In genomic region chr11:54351704-54352103, GRCm38 (mm10) we compare ENCODE assay signal across 23 mouse cellular contexts. TPM values are rescaled to one million over a fixed set of nuclear protein-coding genes. Genes with fewer than 3 reads are reported as not detected.
"Had no signal": no experiment of that assay in that cellular context is flagged by ENCODE, and none has a peak within 500 bp of the region (broad histone marks: within the 10 kb centered on the region; RNA-seq: fewer than 3 reads in every experiment).

No protein-coding gene starts in this region.

- H3K36me3 ChIP-seq: limb, embryonic 15.5 days; liver, embryonic 12.5 days had no signal

- H3K4me2 ChIP-seq: limb, embryonic 15.5 days; liver, embryonic 12.5 days; lung, embryonic 14.5 days; midbrain, embryonic 11.5 days had no signal

- H3K27me3 ChIP-seq: limb, embryonic 15.5 days; liver, embryonic 12.5 days had no signal

- H3K9me3 ChIP-seq: limb, embryonic 15.5 days; liver, embryonic 12.5 days had no signal

- H3K9ac ChIP-seq: limb, embryonic 15.5 days; liver, embryonic 12.5 days; lung, embryonic 14.5 days had no signal

- H3K4me1 ChIP-seq: limb, embryonic 15.5 days; liver, embryonic 12.5 days had no signal

- H3K4me3 ChIP-seq: limb, embryonic 15.5 days; liver, embryonic 12.5 days had no signal

- DNase-seq: kidney, adult 11 months; kidney, adult 9 months; kidney, postnatal 36 days; lung, embryonic 14.5 days; lung, postnatal 10 days; lung, postnatal 4 days; right cerebral cortex, postnatal 14 days; thymus, postnatal 36 days had no signal

- ATAC-seq: liver, embryonic 12.5 days had no signal

- H3K27ac ChIP-seq: kidney, postnatal 0 days; limb, embryonic 15.5 days; liver, embryonic 12.5 days had no signal

RNA-seq across cellular contexts. Expression of gene Meikin, which starts 18.7 kb away (rescaled TPM):
- total RNA-seq: layer of hippocampus, adult 8-10 months; layer of hippocampus, postnatal 14 days; left cerebral cortex, adult 18-20 months; left cerebral cortex, postnatal 25 days; megakaryocyte, adult 5-6 weeks had no signal
- polyA plus RNA-seq: kidney, postnatal 0 days; limb, embryonic 11.5 days; limb, embryonic 15.5 days; liver, embryonic 12.5 days; liver, embryonic 16.5 days; lung, embryonic 14.5 days; midbrain, embryonic 11.5 days; neural tube, embryonic 14.5 days; small intestine, adult 2 months; stomach, embryonic 16.5 days; thymus, postnatal 0 days had no signal
